Mouse (Mus musculus) embryonic facial prominence, embryonic 10.5 days (tissue): ENCODE measurements at regions not wholly inside any gene's neighbourhood (a gene's known extent, or its start where the extent isn't known, plus 50 kb on each side); places are given as distances from the start of the nearest gene placed in this dataset.

Experiments used
- DNase-seq: peaks from one replicate; pipeline ENCODE4 v3.0.0-alpha.2; 2017; ENCODE audit warnings: low spot score
- H3K27ac ChIP-seq: fragments of 300-500 bp; sonication (generic); replicated peaks from 2 replicates; pipeline ENCODE4 v1.5.1; 2016; ENCODE audit warnings: mild to moderate bottlenecking
- H3K27me3 ChIP-seq: fragments of 300-500 bp; sonication (generic); replicated peaks from 2 replicates; pipeline ENCODE4 v1.6.1; 2016; ENCODE audit warnings: low read depth, mild to moderate bottlenecking; ENCODE audit not compliant: poor library complexity, severe bottlenecking
- H3K36me3 ChIP-seq: fragments of 300-500 bp; sonication (generic); replicated peaks from 2 replicates; pipeline ENCODE4 v1.6.1; 2016; ENCODE audit warnings: mild to moderate bottlenecking, moderate library complexity
- H3K4me1 ChIP-seq: fragments of 300-500 bp; sonication (generic); 2 replicates; pipeline ENCODE4 v1.6.1; 2016
- H3K4me3 ChIP-seq: fragments of 300-500 bp; sonication (generic); 2 replicates; pipeline ENCODE4 v1.5.1; 2016; ENCODE audit warnings: mild to moderate bottlenecking, moderate library complexity
- H3K9me3 ChIP-seq: fragments of 300-500 bp; sonication (generic); 2 replicates; pipeline ENCODE4 v1.6.1; 2016; ENCODE audit warnings: mild to moderate bottlenecking
- whole genome bisulfite sequencing: fragments of 180-500 bp; shearing (Covaris S2); methylation state at CpG from one replicate; pipeline ENCODE4 v1.1.7; 2016; 5-methylcytosine and 5-hydroxymethylcytosine counted together

- Histone ChIP-seq H3K9me3 (no peaks in the 10 kb centered on the region), H3K27ac (no peak overlapping the region), H3K4me1 (no peaks in the 10 kb centered on the region), H3K27me3 (no peaks in the 10 kb centered on the region), H3K36me3 (no peaks in the 10 kb centered on the region), H3K4me3 (no peak overlapping the region)
- 89% methylated on average over 4 of the region's 4 CpGs for WGBS
- no peak for DNase-seq
Measured at GRCm38 (mm10) chr9:90978730-90979129, 383.5 kb upstream of the Zic4 start.

GRCm38 (mm10) chr9:90980023-90980802, 382.0 kb upstream of the Zic4 start:
- WGBS, result 79% methylated on average over 6 of the region's 6 CpGs
- H3K27me3 ChIP-seq, result no peaks in the 10 kb centered on the region

DNA sequence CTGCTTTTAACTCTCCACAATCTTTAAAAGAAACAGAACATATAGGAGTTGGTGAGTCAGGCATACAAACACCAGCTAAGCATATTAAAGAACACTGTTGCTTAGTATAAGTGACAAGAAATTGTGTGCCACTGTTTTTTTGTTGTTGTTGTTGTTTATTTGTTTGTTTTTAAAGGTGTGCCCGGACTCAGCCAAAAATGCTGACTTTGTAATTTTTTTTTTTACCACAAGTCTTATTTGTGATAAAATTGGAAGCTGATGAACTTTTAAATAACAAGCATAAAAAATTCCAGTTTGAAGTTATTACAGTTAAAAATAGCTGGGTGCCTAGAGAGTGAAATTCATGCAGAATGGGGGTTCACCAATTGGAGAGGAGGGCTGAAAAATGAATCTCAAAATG, 363.0 kb upstream of the Zic4 start:
- 84% methylated on average over 1 of the region's 1 CpGs for WGBS
- no peak for DNase-seq
- Histone ChIP-seq H3K9me3 (no peaks in the 10 kb centered on the region), H3K4me1 (no peaks in the 10 kb centered on the region), H3K27ac (no peak overlapping the region), H3K27me3 (no peaks in the 10 kb centered on the region), H3K36me3 (no peaks in the 10 kb centered on the region), H3K4me3 (no peak overlapping the region)

More at GRCm38 (mm10) chr9:90980023-90980802, 382.0 kb upstream of the Zic4 start:
- Histone ChIP-seq H3K4me1 (no peaks in the 10 kb centered on the region), H3K27ac (no peak overlapping the region), H3K36me3 (no peaks in the 10 kb centered on the region), H3K4me3 (no peak overlapping the region), H3K9me3 (no peaks in the 10 kb centered on the region)
- DNase-seq, result no peak

GRCm38 (mm10) chr9:91004214-91004613, 358.0 kb upstream of the Zic4 start:
- 74% methylated on average over 4 of the region's 4 CpGs for WGBS
- H3K36me3 ChIP-seq, result no peaks in the 10 kb centered on the region
- DNase-seq, result no peak
- no peaks in the 10 kb centered on the region for H3K27me3 ChIP-seq
- H3K9me3 ChIP-seq, result no peaks in the 10 kb centered on the region
- H3K4me3 ChIP-seq, result no peak overlapping the region
- no peak overlapping the region for H3K27ac ChIP-seq
- no peaks in the 10 kb centered on the region for H3K4me1 ChIP-seq

GRCm38 (mm10) chr9:91040546-91040945, 321.7 kb upstream of the Zic4 start:
- H3K36me3 ChIP-seq, result no peaks in the 10 kb centered on the region
- peaks cover 8% of the 10 kb centered on the region for H3K4me1 ChIP-seq
- no peaks in the 10 kb centered on the region for H3K9me3 ChIP-seq
- H3K27me3 ChIP-seq, result no peaks in the 10 kb centered on the region
- peak; percentile 43 for DNase-seq
- H3K27ac ChIP-seq, result no peak overlapping the region
- WGBS, result 30% methylated on average over 2 of the region's 2 CpGs
- no peak overlapping the region for H3K4me3 ChIP-seq

- no peak for DNase-seq
- WGBS, result 41% methylated on average over 2 of the region's 2 CpGs
Measured at GRCm38 (mm10) chr9:91048569-91048968, 313.6 kb upstream of the Zic4 start.

GRCm38 (mm10) chr9:91053065-91053793, 309.0 kb upstream of the Zic4 start:
- Histone ChIP-seq H3K27ac (no peak overlapping the region), H3K4me3 (no peak overlapping the region), H3K27me3 (no peaks in the 10 kb centered on the region), H3K4me1 (no peaks in the 10 kb centered on the region), H3K9me3 (no peaks in the 10 kb centered on the region), H3K36me3 (no peaks in the 10 kb centered on the region)
- WGBS, result 71% methylated on average over 4 of the region's 4 CpGs
- no peak for DNase-seq

More at GRCm38 (mm10) chr9:91048569-91048968, 313.6 kb upstream of the Zic4 start:
- H3K4me3 ChIP-seq, result no peak overlapping the region
- no peaks in the 10 kb centered on the region for H3K36me3 ChIP-seq
- H3K4me1 ChIP-seq, result no peaks in the 10 kb centered on the region
- H3K9me3 ChIP-seq, result no peaks in the 10 kb centered on the region
- H3K27ac ChIP-seq, result no peak overlapping the region
- H3K27me3 ChIP-seq, result no peaks in the 10 kb centered on the region

- Histone ChIP-seq H3K4me1 (no peaks in the 10 kb centered on the region), H3K9me3 (no peaks in the 10 kb centered on the region), H3K36me3 (no peaks in the 10 kb centered on the region), H3K27ac (no peak overlapping the region), H3K27me3 (no peaks in the 10 kb centered on the region), H3K4me3 (no peak overlapping the region)
- DNase-seq, result no peak
- WGBS, result 78% methylated on average over 4 of the region's 4 CpGs
Measured at GRCm38 (mm10) chr9:91059460-91059859, 302.8 kb upstream of the Zic4 start.

DNA sequence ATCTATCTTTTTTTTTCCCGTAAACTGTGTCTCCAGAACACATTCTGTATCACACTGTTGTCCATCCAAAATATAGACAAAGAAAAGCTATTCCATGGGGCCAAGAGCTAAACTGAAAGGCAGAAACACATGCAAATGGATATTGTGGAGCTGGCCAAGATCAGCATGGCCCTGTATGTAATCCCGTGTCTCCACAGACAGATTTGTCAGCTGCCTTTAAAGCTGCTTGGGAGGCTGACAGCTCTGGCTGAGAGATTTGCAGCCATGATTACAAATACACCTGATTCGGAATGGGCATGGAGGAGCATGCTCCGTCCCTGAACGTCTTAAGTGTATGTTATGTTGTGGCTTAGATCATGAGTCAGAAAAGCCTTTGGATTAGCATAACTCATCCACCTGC, 292.7 kb upstream of the Zic4 start:
- 93% methylated on average over 5 of the region's 5 CpGs for WGBS
- no peak for DNase-seq
- no peaks in the 10 kb centered on the region for H3K4me1 ChIP-seq
- no peak overlapping the region for H3K27ac ChIP-seq
- H3K4me3 ChIP-seq, result no peak overlapping the region
- no peaks in the 10 kb centered on the region for H3K9me3 ChIP-seq
- H3K36me3 ChIP-seq, result no peaks in the 10 kb centered on the region
- H3K27me3 ChIP-seq, result no peaks in the 10 kb centered on the region

DNA sequence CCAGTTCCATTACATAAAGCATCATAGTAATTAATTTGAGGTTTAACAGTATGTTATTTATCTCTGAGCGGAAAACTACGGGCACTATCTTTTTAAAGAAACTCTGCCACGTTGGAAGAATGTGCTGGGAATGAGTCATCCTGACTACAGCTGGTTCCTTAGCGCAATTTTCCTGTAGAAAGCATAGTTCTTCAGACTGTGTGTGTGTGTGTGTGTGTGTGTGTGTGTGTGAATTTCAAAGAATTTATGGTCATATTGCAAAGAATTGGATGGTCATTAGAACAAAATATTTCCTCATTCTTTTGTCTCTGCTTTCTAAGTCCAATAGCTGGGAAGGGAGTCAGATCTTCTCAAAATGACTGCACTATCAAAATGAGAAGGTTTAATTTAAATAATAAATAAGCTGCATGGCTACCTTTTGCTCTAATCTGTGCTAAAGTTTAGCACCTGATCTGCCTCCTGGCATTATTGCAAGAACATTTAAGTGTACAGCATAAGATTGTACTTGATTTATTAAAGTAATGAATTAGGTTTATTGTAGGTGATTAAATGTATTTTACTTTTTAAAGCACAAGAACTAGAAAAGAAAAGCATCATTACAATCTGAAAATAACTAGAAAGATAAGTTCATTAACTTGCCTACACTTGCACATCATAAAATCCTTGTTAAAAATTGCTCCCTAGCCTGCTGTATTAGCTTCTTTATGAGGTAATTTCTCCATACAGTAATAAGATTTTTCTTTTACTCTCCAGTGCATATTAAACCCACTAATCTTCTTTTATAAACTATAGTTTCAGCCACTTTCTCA, 288.6 kb upstream of the Zic4 start:
- DNase-seq, result no peak
- WGBS, result 84% methylated on average over 4 of the region's 4 CpGs
- H3K27me3 ChIP-seq, result no peaks in the 10 kb centered on the region
- no peaks in the 10 kb centered on the region for H3K9me3 ChIP-seq
- no peak overlapping the region for H3K27ac ChIP-seq
- H3K36me3 ChIP-seq, result no peaks in the 10 kb centered on the region
- H3K4me3 ChIP-seq, result no peak overlapping the region
- no peaks in the 10 kb centered on the region for H3K4me1 ChIP-seq

- Histone ChIP-seq H3K4me3 (no peak overlapping the region), H3K36me3 (no peaks in the 10 kb centered on the region), H3K27me3 (no peaks in the 10 kb centered on the region), H3K27ac (no peak overlapping the region), H3K9me3 (no peaks in the 10 kb centered on the region), H3K4me1 (no peaks in the 10 kb centered on the region)
- no peak for DNase-seq
- WGBS, result 76% methylated on average over 5 of the region's 5 CpGs
Measured at GRCm38 (mm10) chr9:91074175-91074480, 288.1 kb upstream of the Zic4 start.

GRCm38 (mm10) chr9:91077490-91077889, 284.7 kb upstream of the Zic4 start:
- WGBS, result 21% methylated on average over 1 of the region's 1 CpGs
- H3K36me3 ChIP-seq, result no peaks in the 10 kb centered on the region
- DNase-seq, result no peak
- no peaks in the 10 kb centered on the region for H3K4me1 ChIP-seq
- no peaks in the 10 kb centered on the region for H3K9me3 ChIP-seq
- H3K27ac ChIP-seq, result no peak overlapping the region
- no peaks in the 10 kb centered on the region for H3K27me3 ChIP-seq
- H3K4me3 ChIP-seq, result no peak overlapping the region
